Mouse (Mus musculus) layer of hippocampus, adult 11-12 months (tissue): ENCODE data around the gene Timm17b.

Source experiments
- DNase-seq: peaks from one replicate; pipeline ENCODE4 v3.0.0; 2022; ENCODE audit warnings: low spot score

The Timm17b gene

DNA sequence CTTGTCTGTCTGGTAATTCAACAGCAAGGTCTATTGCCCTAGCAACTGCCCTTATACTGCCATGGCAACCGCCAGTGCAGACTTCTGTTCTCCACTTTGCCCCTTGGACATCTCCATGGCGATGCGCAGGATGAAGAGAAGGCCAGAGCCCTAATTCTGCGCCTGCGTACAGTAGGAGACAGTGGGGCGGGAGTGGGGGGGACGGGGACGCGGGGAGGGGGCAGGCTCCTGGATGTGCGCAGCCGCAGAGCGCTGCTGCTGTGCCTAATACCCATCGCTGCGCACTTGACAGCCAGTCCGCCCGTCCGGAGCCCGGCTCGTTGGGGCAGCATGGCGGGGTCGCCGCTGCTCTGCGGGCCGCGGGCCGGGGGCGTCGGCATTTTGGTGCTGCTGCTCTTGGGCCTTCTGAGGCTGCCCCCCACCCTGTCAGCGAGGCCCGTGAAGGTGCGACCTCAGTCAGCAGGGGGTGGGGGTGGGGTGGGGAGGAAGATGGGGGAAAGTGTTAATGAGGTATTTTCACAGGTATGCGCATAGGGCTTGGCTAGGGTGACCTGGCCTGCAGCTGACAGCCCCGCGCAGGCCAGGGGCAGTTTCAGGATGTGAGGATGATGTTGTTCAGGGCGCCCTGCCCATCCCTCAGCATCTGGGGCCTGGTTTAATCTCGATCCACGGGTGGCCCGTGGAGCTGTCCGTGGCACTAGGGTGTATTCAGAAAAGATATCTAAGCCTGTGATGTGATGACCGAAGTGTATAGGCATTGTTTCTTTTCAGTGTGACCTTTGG lies 20.6 kb downstream of the Timm17b start, which contains the start of gene Pcsk1n:
Gene Pcsk1n, plus strand, starts transcription at position 222 of the 783 bp plus-strand sequence.
- DNase-seq, result peak; percentile 41

DNA sequence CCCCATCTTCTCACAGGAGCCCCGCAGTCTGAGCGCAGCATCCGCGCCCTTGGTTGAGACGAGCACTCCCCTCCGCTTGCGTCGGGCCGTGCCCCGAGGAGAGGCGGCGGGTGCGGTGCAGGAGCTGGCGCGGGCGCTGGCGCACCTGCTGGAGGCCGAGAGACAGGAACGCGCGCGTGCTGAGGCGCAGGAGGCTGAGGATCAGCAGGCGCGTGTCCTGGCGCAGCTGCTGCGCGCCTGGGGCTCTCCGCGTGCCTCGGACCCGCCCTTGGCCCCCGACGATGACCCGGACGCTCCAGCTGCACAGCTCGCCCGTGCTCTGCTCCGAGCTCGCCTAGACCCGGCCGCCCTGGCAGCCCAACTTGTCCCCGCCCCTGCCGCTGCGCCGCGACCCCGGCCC lies 22.9 kb downstream of the Timm17b start:
- DNase-seq, result no peak

DNA sequence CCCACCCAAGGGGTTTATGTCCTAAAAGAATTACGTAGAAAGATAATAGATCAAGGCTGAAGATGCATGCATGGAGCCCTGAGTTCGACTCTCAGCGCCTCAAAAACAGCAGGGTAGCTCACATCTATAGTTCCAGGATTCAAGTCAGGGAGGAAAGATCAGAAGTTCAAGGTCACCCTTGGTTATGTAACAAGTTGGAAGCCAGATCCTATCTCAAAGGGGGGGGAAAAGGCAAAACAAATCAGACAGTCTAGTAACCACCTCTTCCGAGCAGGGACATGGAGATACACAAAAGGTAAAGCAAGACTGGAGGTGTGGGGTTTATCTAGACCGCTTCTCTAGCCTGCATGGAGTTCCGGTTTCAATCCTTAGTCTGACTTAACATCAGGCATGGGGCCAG lies 27.1 kb downstream of the Timm17b start:
- DNase-seq, result no peak

DNA sequence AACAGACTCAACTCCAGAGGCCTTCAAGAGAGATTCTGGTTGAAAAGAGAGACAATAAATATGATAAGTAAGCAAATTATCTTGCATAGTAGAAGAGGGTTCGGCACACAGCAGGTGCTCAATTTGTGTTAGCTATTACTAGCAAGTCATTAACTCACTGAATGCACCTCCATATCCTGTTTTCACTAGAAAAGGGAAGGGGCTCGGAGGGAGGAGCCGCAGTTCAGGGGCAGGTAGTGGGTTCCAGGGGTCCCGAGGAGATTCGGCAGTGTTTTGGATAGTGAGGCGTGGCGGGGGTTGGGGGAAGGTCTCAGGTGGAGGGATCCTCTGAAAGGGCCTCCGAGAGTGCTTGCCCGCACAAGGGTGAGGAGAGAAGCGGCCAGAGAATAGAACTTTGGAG lies 28.0 kb downstream of the Timm17b start:
- DNase-seq, result no peak

DNA sequence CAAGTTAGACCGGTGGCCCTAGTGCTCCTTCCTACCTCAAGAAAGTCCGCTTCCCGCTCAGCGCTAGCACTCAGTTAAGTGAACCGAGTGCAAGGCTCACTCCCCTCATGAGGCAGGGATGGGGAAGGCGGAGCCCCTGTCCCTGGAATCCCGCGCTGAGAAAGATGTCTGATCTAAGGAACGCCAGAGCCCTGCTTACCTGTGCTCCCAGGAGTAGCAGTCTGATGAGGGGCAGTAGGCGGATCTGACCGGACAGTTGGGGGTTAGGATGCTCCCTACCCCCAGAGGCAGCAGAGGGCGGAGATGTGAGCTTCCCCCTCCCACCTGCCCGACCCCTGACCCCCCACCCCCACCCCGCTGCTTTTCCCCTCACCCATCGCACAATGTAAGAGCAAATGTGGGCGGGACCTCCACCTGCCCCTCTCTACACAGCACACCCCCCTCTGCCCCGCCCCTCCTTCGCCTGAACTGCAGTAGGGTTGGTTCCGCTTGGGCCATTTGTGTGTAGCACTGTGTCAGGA lies 29.2 kb downstream of the Timm17b start, which contains the start of gene Eras:
Gene Eras, minus strand, starts transcription at position 338 of the 521 bp plus-strand sequence.
- no peak for DNase-seq

DNA sequence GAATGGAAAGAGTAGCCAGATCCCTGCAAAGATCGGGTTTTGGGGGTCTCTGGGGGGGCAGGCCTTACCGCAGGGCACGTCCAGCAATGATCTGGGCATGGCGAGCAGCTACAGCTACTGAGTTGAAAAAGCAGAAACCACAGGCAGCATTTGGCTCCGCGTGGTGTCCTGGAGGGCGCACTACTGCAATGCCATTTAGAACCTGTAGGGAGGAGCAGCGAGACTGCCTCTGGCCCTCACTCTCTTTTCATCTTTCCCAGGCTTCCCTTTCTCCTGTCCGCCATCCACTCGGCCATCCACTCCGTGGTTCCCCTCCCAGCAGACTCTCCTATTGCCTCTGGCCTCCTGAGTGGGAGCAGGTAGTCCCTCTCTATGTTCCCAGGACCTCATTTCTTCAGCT lies 37.7 kb downstream of the Timm17b start:
- DNase-seq, result no peak

DNA sequence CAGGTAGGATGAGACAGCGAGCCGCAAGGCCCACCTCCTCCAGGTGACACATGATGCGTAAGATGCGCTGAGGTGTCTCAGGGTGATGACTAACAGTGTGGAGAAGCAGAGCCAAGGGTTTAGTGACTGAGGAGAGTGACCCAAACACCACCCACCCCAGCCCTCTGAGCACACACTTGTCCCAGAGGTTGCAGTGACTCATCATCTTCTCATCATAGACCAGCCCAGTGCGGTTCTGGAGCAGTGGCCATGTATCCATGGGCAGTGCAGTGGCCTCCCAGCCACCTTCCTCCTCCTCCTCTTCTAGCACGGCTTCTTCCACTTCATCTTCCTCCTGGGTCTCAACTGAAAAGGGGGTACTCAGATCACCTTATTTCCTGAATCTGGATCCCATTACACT lies 38.5 kb downstream of the Timm17b start:
- DNase-seq, result no peak

DNA sequence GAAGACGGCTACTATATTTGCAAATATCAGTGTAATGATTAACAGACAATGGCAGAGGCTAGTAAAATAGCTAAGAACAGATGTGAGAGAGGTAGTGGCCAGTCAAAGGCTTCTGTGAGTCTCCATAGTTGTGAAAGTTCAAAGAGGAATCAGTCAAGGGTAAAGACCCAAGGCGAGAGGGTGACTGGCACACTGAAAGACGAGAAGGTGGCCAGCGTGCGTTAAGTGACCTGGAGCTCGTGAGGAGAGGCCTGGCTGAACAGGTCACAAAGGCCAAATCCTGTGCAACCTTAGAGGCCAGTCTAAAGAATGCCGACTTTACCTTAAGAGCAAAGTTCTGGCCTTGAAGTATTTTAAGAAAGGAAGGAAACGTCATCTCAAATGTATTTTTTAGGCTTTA lies 46.5 kb downstream of the Timm17b start:
- no peak for DNase-seq

DNA sequence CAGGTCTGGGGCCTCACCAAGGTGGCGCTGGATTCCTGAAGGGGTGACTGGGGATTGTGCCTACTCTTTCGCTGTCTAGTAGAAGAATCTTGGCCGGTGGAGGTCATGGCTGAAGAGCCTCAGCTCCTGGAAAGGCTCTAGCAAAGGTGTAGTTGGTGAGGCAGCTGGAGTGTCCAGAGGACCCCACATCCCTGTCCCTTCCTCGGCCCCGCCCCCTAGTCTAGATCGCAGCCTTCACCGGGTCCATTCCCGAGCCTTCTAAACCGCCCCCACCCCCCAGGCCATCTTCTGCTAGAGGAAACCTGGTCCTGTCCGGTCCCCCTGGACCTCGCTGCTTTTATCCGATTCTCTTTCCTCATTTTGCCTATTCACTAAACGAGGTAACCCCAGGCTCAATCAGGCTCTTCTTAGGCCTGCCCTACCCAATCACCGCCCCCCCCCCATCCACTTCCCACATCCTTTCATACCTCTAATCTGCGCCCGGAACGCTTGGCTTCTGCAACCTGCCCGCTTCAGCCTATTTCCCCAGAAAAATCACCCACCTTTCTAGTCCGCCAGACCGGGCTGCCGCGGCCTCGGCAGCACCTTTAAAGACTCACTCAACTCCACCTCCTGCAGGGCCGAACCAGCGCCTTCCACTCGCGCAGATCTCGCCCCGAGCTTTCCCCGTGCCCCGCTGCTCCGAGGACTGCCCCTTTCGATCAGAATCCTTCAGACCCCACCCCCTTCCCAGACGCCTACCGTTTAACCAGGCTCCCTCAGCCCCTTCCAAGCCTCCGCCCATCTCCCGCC lies 48.1 kb downstream of the Timm17b start, which contains the start of gene Hdac6:
Gene Hdac6, minus strand, starts transcription at position 782 of the 792 bp plus-strand sequence.
- no peak for DNase-seq

DNA sequence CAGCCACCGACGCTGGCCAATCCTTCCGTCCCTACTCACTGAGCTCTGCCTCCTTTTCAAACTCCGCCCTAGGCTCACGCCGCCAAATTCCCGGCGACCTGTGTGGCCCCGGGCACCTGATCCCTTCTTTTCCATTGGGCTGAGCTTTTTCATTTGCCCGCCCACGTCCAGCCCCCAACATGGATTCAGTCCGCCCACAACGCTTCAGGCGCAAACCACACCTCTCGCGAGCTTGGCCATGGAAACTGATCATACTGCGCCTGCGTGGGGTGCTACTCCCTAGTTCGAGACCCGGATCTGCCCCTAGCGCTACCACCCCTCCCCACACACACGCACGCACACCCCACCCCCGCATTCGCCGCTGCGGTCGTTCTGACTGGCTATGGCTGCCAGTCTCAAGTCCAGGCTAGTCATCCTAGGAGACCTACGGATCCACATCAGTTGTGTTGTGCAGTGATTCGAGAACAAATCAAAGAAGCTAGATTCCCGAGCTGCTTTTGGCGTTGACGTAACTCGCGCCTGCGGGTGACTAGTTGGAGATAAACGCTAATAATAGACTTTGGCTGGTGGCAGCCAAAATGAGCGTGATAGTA lies 48.8 kb downstream of the Timm17b start:
- DNase-seq, result peak; percentile 95

DNA sequence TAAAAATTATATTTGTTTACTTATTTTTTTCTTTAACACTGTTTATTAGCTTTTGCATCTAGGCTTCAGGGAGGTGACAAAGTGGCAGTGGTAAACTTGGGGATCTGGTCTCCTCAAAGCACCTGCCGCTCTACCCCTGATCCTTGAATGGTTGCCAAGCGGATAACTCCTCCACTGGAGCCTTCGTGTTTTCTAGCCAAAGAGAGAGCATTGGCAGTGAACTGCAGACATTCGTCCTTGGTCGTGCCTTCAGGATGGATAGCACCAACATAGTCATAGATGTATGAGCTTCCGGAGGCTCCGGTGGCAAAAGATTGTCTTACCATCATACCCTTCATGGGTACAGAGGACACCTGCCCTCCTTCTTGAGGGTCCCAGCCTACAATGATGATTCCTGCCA lies 50.9 kb downstream of the Timm17b start:
- DNase-seq, result no peak
